Mouse (Mus musculus) E14TG2a.4 (cell line): ENCODE measurements around the gene Stx18.

Experiments
- CTCF ChIP-seq: conservative IDR thresholded peaks from 2 replicates; pipeline ENCODE4 v1.5.1; 2014; ENCODE audit warnings: low read length
- NANOG ChIP-seq: IDR thresholded peaks from 2 replicates; pipeline ENCODE4 v1.6.1; 2014; ENCODE audit warnings: borderline replicate concordance, low read length, mixed read lengths

- TF ChIP-seq CTCF (no peak), NANOG (no peak)
These were observed 67.6 kb downstream of the Stx18 start for GRCm38 (mm10) chr5:38106080-38106697.
